Mouse (Mus musculus) bone marrow, adult 2 months (tissue): ENCODE data around the gene Epb41. TPM values are rescaled to one million over a fixed set of nuclear protein-coding genes. Genes with fewer than 3 reads are reported as not detected.

Experiments
- H3K27ac ChIP-seq: fragments of 200-500 bp; 2 replicates; pipeline ENCODE4 v1.5.1; 2012; ENCODE audit warnings: low read depth, mild to moderate bottlenecking, control low read depth, inconsistent platforms, low read length; ENCODE audit not compliant: control insufficient read depth, poor library complexity, insufficient read depth
- H3K4me1 ChIP-seq: fragments of 200-500 bp; 2 replicates; pipeline ENCODE4 v1.6.1; 2011; ENCODE audit warnings: low read length; ENCODE audit not compliant: control insufficient read depth, insufficient read depth
- H3K4me3 ChIP-seq: fragments of 200-500 bp; replicated peaks from 2 replicates; pipeline ENCODE3; 2011; ENCODE audit warnings: mild to moderate bottlenecking, low read depth, low read length, control low read depth; ENCODE audit not compliant: control insufficient read depth
- CTCF ChIP-seq: fragments of 200-500 bp; IDR thresholded peaks from 2 replicates; pipeline ENCODE4 v1.5.1; 2011; ENCODE audit warnings: low read length, control low read depth; ENCODE audit not compliant: control insufficient read depth, insufficient read depth
- POLR2A ChIP-seq: fragments of 200-500 bp; IDR thresholded peaks from 2 replicates; pipeline ENCODE4 v1.6.1; 2011; ENCODE audit warnings: low read depth, mild to moderate bottlenecking, control low read depth, low read length, borderline replicate concordance; ENCODE audit not compliant: control insufficient read depth
- WGBS: fragments of 180-500 bp; shearing (Covaris S2); methylation state at CpG from one replicate; pipeline ENCODE4 v1.1.7; 2018; 5-methylcytosine and 5-hydroxymethylcytosine counted together
- polyA plus RNA-seq: library from polyadenylated mRNA; stranded (reverse); fragments of >200 nt; gene quantifications from 2 replicates; pipeline ENCODE4 v1.2.4, GENCODE M21; 2011; ENCODE audit warnings: low replicate concordance; ENCODE audit not compliant: missing spikeins, insufficient read depth, insufficient read length

Epb41 gene
- polyA plus RNA-seq, 1 experiment, result 298 TPM

- H3K27ac ChIP-seq, result no peak overlapping the region
- H3K4me1 ChIP-seq, result no peaks in the 10 kb centered on the region
- no peak for TF ChIP-seq POLR2A
- no peak overlapping the region for H3K4me3 ChIP-seq
- WGBS, result 52% methylated on average over 1 of the region's 1 CpGs
These were observed 195.4 kb downstream of the Epb41 start for GRCm38 (mm10) chr4:131879692-131880091.

GRCm38 (mm10) chr4:131876836-131877235, 198.3 kb downstream of the Epb41 start:
- Histone ChIP-seq H3K4me1 (no peaks in the 10 kb centered on the region), H3K4me3 (no peak overlapping the region), H3K27ac (no peak overlapping the region)
- TF ChIP-seq CTCF (no peak), POLR2A (no peak)
- 38% methylated on average over 2 of the region's 2 CpGs for WGBS

- H3K4me3 ChIP-seq, result peak overlapping the region; percentile 40
- WGBS, result 11% methylated on average over 3 of the region's 3 CpGs
- H3K27ac ChIP-seq, result no peak overlapping the region
- TF ChIP-seq POLR2A (no peak), CTCF (no peak)
- H3K4me1 ChIP-seq, result no peaks in the 10 kb centered on the region; the same call in 1 of the 2 replicates
These were observed 199.9 kb downstream of the Epb41 start for GRCm38 (mm10) chr4:131875242-131875641.

GRCm38 (mm10) chr4:131874567-131874966, 200.6 kb downstream of the Epb41 start:
- under 1% methylated on average over 11 of the region's 11 CpGs for WGBS
- TF ChIP-seq CTCF, result no peak
- no peak for TF ChIP-seq POLR2A
- Histone ChIP-seq H3K27ac (peak overlapping the region; percentile 96), H3K4me1 (no peaks in the 10 kb centered on the region; the same call in 1 of the 2 replicates), H3K4me3 (peak overlapping the region; percentile 84)

GRCm38 (mm10) chr4:131874169-131874536, 201.0 kb downstream of the Epb41 start:
- 2% methylated on average over 20 of the region's 20 CpGs for WGBS
- peak overlapping the region; percentile 96 for H3K27ac ChIP-seq
- no peaks in the 10 kb centered on the region; the same call in 1 of the 2 replicates for H3K4me1 ChIP-seq
- H3K4me3 ChIP-seq, result peak overlapping the region; percentile 84
- no peak for TF ChIP-seq POLR2A
- TF ChIP-seq CTCF, result no peak

Other genes with a start within 250 kb of the Epb41 start
- 8.9 and 15.1 TPM in 2 replicates for gene Ptpru, start 237.0 kb downstream of the Epb41 start, polyA plus RNA-seq
- 17.6 and 25.8 TPM in 2 replicates for gene Mecr, start 231.9 kb downstream of the Epb41 start, polyA plus RNA-seq
- gene Srsf4, start 201.7 kb downstream of the Epb41 start, polyA plus RNA-seq, result 66.4 and 72.5 TPM in 2 replicates
- not detected in 2 replicates for gene Tmem200b, start 153.6 kb downstream of the Epb41 start, polyA plus RNA-seq
- gene Gm10300, start 624 bp downstream of the Epb41 start, polyA plus RNA-seq, result 0.65 and 0.70 TPM in 2 replicates
- not detected in 2 replicates for gene Oprd1, start 69.2 kb upstream of the Epb41 start, polyA plus RNA-seq
- 9.9 and 14.7 TPM in 2 replicates for gene Ythdf2, start 137.0 kb upstream of the Epb41 start, polyA plus RNA-seq
- gene Gmeb1, start 186.3 kb upstream of the Epb41 start, polyA plus RNA-seq, result 10.9 and 19.6 TPM in 2 replicates
- 17.0 and 20.5 TPM in 2 replicates for gene Taf12, start 199.1 kb upstream of the Epb41 start, polyA plus RNA-seq
- not detected in 2 replicates for gene Rab42, start 228.1 kb upstream of the Epb41 start, polyA plus RNA-seq